Mouse (Mus musculus): Measurements from ENCODE around the gene Slc22a4. TPM values are rescaled to one million over a fixed set of nuclear protein-coding genes. Genes with fewer than 3 reads are reported as not detected.
"Not testable (repeated sequence)": the region's sequence is repeated elsewhere in the genome, so short reads cannot be mapped to it uniquely, and the experiment has no call there.

Slc22a4 gene
- total and polyA plus RNA-seq, 2 experiments from 2014 or later = 7.2 TPM

DNA sequence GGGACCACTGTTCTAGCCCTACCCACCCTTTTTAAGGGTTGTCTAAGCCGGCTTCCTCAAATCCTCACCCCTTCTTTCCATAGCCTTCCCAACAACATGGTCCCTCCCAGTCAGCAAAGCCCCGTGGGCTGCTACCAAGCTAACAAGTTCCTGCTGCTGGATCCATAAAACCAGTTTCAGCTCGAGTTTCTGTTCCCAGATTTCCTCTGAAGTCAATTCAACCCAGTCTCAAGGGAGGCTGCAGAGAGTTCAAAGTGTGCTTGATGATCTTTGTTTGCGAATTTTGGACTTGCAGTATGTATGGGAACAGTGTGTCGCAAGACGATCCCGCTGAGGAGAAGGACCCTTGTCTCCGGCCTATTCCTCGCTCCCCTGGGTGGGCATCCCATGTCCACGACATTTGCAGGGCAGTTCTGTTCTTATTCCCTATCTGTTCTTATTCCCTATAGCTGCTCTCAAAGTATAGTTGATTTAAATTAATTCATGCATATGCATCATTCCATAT lies 19.4 kb downstream of the Slc22a4 start:
- Histone ChIP-seq H3K9ac (replicated peaks; ENCODE audit: low read length) (no peak overlapping the region), H3K4me1 (ENCODE audit: insufficient read depth, low read length) (no peaks in the 10 kb centered on the region), H3K27me3 (ENCODE audit: insufficient read depth, low read length) (no peaks in the 10 kb centered on the region), H3K9me3 (ENCODE audit: low read length) (no peaks in the 10 kb centered on the region), H3K36me3 (ENCODE audit: insufficient read depth, low read length) (no peaks in the 10 kb centered on the region), H3K4me3 (ENCODE audit: low read length) (no peak overlapping the region), H3K4me2 (ENCODE audit: low read depth, low read length) (no peak overlapping the region), H3K27ac (no peak overlapping the region)
- TF ChIP-seq CTCF (IDR thresholded peaks at IDR 0.05; ENCODE audit: low read depth) = no peak
- DNase-seq (ENCODE audit: low spot score) = no peak
- WGBS = 81% methylated on average over 10 of the region's 10 CpGs
- ATAC-seq = no peak

DNA sequence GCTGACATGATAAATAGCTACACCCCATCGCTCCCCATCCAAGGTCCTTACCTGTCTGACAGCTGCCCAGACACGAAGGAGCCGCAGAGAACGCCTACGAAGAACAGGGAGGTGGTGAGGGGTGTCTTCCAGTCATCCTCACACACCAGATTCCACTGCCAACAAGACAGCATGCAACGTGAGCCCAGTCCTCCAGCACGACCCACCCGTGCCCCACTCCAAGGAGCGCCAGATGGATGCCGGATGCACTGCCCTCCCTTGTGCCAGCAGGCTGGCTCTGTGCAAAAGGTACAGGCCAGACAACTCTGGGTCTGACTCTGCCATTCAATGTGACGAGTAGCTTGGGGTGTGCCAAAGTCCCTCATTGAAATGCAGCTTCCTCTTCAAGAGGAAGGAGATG lies 20.2 kb downstream of the Slc22a4 start:
- ATAC-seq (peak; percentile 75; the same call in 1 of the 2 replicates), DNase-seq (ENCODE audit: low spot score) (peak; percentile 59)
- Histone ChIP-seq H3K27ac (no peak overlapping the region; the same call in 1 of the 2 replicates), H3K4me2 (ENCODE audit: low read depth, low read length) (no peak overlapping the region), H3K27me3 (ENCODE audit: insufficient read depth, low read length) (no peaks in the 10 kb centered on the region), H3K4me1 (ENCODE audit: insufficient read depth, low read length) (no peaks in the 10 kb centered on the region), H3K9me3 (ENCODE audit: low read length) (no peaks in the 10 kb centered on the region), H3K9ac (replicated peaks; ENCODE audit: low read length) (no peak overlapping the region), H3K36me3 (ENCODE audit: insufficient read depth, low read length) (no peaks in the 10 kb centered on the region), H3K4me3 (ENCODE audit: low read length) (no peak overlapping the region)
- WGBS = 65% methylated on average over 11 of the region's 11 CpGs
- no peak for TF ChIP-seq CTCF (IDR thresholded peaks at IDR 0.05; ENCODE audit: low read depth)

DNA sequence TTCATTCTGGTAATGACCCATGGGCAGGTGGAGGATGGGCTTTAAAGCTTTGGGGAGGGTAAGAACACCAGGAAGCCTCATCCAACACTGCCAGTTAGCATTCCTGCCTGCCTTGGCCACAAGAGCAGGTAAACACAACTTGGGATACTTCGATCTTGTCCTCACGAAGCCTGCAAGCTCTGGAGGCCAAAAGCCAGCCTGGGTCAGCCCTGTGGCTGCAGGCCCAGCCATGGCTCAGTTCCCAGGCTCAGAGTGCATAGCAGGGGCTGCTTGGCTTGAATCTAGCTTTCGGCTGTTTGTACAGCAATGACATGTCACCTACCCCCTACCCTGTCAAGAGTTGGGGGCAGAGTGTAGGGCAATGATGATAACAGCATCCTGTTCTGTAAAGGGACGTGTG lies 21.0 kb downstream of the Slc22a4 start:
- DNase-seq (ENCODE audit: low spot score) = peak; percentile 59
- WGBS = 51% methylated on average over 4 of the region's 4 CpGs

DNA sequence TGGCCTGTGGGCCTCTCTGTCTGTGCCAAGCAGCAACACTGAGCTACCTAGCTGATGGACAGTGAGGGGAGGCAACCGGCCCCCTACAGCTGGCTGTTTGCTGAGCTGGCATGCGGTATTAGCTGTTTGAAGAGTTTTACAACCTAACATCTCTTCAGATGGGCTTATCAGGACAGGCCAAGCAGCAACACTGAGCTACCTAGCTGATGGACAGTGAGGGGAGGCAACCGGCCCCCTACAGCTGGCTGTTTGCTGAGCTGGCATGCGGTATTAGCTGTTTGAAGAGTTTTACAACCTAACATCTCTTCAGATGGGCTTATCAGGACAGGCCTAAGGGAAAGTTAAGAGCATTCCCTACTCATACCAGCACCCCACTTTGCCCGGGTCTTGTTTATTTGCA lies 21.5 kb downstream of the Slc22a4 start:
- H3K9me3 ChIP-seq (ENCODE audit: low read length); H3K4me2 ChIP-seq (ENCODE audit: low read depth, low read length); H3K27ac ChIP-seq; H3K4me3 ChIP-seq (ENCODE audit: low read length); H3K4me1 ChIP-seq (ENCODE audit: insufficient read depth, low read length); DNase-seq (ENCODE audit: low spot score); H3K27me3 ChIP-seq (ENCODE audit: insufficient read depth, low read length); H3K36me3 ChIP-seq (ENCODE audit: insufficient read depth, low read length); ATAC-seq; H3K9ac ChIP-seq (replicated peaks; ENCODE audit: low read length): not testable (repeated sequence)
- 71% methylated on average over 5 of the region's 5 CpGs for WGBS

More for the DNA sequence above, 21.0 kb downstream of the Slc22a4 start:
- Histone ChIP-seq H3K4me2 (ENCODE audit: low read depth, low read length) (no peak overlapping the region), H3K27me3 (ENCODE audit: insufficient read depth, low read length) (no peaks in the 10 kb centered on the region), H3K9me3 (ENCODE audit: low read length) (no peaks in the 10 kb centered on the region), H3K4me3 (ENCODE audit: low read length) (no peak overlapping the region), H3K27ac (no peak overlapping the region), H3K9ac (replicated peaks; ENCODE audit: low read length) (no peak overlapping the region), H3K36me3 (ENCODE audit: insufficient read depth, low read length) (no peaks in the 10 kb centered on the region), H3K4me1 (ENCODE audit: insufficient read depth, low read length) (no peaks in the 10 kb centered on the region)
- no peak for TF ChIP-seq CTCF (IDR thresholded peaks at IDR 0.05; ENCODE audit: low read depth)
- no peak for ATAC-seq

DNA sequence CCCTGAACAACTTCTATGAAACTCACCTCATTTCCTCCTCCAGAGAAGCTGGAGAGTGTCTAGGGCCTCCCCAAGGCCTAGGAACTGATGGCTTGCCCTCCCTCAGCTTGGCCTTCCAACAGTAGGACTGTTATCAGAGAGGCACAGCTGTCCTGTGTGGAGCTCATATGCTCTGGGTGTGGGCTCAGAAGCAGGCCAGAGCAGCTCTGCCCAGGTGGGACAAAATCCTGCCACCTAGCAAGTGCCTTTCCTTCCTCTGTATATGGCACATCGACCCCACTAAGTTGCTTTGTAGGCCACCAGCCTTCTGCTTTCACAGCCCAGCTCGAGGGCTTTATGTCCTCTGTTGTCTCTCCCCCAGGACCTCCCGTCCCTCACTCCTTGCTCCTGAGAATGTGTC lies 23.2 kb downstream of the Slc22a4 start:
- DNase-seq (ENCODE audit: low spot score) = no peak
- Histone ChIP-seq H3K27me3 (ENCODE audit: insufficient read depth, low read length) (no peaks in the 10 kb centered on the region), H3K4me1 (ENCODE audit: insufficient read depth, low read length) (no peaks in the 10 kb centered on the region), H3K27ac (no peak overlapping the region), H3K9me3 (ENCODE audit: low read length) (no peaks in the 10 kb centered on the region), H3K4me3 (ENCODE audit: low read length) (no peak overlapping the region), H3K4me2 (ENCODE audit: low read depth, low read length) (no peak overlapping the region), H3K9ac (replicated peaks; ENCODE audit: low read length) (no peak overlapping the region), H3K36me3 (ENCODE audit: insufficient read depth, low read length) (no peaks in the 10 kb centered on the region)
- ATAC-seq = no peak
- TF ChIP-seq CTCF (IDR thresholded peaks at IDR 0.05; ENCODE audit: low read depth) = no peak
- 87% methylated on average over 3 of the region's 3 CpGs for WGBS

DNA sequence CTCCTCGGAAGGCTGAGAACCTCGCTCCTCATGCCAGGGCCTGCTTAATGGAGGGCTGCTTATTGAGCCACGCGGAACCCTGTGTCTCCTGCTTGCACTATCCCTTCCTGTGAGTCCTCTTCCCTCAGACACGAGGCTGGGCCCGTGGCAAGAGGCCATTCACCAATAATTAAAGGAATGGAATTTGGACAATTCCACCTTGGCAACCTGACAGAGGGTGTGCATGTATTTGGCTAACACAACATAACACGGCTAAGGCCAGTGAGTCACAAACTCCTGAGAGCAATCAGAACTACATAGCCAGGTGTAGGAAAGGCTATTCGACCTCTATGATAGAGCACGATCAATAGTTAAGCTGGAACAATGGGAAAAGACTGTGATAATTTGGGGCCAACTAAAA lies 23.7 kb downstream of the Slc22a4 start:
- H3K4me1 ChIP-seq (ENCODE audit: insufficient read depth, low read length) = no peaks in the 10 kb centered on the region
- DNase-seq (ENCODE audit: low spot score) = no peak

DNA sequence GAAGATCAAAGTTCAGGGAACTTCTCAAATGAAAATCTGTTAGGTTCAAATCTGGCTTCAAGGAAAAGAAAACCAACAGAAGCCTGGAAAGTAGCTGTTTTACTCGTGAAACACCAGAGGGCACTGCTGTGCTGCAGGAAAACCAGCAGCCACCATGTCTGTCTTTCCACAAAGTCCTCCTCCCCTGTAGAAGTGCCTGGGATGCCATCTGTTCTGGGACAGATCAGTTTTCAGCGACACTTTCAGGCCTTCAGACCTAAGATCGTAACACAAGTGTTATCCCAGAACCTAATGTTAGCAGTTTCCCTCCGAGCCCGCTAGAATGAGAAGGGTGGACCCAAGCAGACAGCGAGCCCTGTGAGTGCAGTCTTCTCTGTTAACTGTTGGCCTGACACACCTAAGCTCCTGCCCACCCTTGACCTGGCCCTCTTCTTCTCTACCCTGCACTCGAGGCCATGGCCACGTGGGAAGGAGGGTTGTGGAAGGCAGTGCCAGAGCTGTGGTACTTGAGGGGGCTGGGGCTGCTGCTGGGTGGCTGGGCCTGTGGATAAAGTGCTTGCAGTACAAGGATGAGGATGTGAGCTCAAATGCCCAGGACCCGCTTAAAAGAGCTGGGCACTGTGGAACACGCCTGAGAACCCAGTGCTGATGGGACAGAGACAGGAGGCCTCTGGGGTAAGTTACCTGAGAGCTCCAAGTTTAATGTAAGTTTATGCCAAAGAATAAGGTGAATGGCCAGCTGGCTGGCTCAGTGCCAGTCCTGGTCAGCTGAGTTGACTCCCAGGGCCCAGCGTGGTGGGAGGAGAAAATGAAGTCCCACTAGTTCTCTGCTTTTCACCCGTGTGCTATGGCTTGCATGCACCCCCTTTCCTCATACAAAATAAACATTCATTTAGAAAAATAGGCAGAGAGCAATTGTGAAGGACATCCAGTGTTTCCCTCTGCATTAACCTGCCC lies 24.9 kb downstream of the Slc22a4 start:
- H3K27me3 ChIP-seq (ENCODE audit: insufficient read depth, low read length) = not testable (repeated sequence)
- peak; percentile 52; the same call in 1 of the 2 replicates for ATAC-seq

More for the DNA sequence above, 23.7 kb downstream of the Slc22a4 start:
- Histone ChIP-seq H3K9ac (replicated peaks; ENCODE audit: low read length) (no peak overlapping the region), H3K9me3 (ENCODE audit: low read length) (no peaks in the 10 kb centered on the region), H3K27ac (no peak overlapping the region), H3K4me2 (ENCODE audit: low read depth, low read length) (no peak overlapping the region), H3K4me3 (ENCODE audit: low read length) (no peak overlapping the region), H3K27me3 (ENCODE audit: insufficient read depth, low read length) (no peaks in the 10 kb centered on the region), H3K36me3 (ENCODE audit: insufficient read depth, low read length) (no peaks in the 10 kb centered on the region)
- 74% methylated on average over 9 of the region's 9 CpGs for WGBS
- no peak for TF ChIP-seq CTCF (IDR thresholded peaks at IDR 0.05; ENCODE audit: low read depth)
- no peak for ATAC-seq

More for the DNA sequence above, 24.9 kb downstream of the Slc22a4 start:
- H3K4me2 ChIP-seq (ENCODE audit: low read depth, low read length); H3K4me1 ChIP-seq (ENCODE audit: insufficient read depth, low read length); H3K9me3 ChIP-seq (ENCODE audit: low read length); H3K27ac ChIP-seq; H3K4me3 ChIP-seq (ENCODE audit: low read length); H3K9ac ChIP-seq (replicated peaks; ENCODE audit: low read length); H3K36me3 ChIP-seq (ENCODE audit: insufficient read depth, low read length): not testable (repeated sequence)
- DNase-seq (ENCODE audit: low spot score) = peak; percentile 86
- 43% methylated on average over 12 of the region's 12 CpGs for WGBS
- peak; percentile 87 for TF ChIP-seq CTCF (IDR thresholded peaks at IDR 0.05; ENCODE audit: low read depth)
